Mouse (Mus musculus) 416B (cell line): Measurements from ENCODE around the gene Eef1akmt3.

Source experiments
- DNase-seq: peaks from one replicate; pipeline ENCODE4 v3.0.0; 2011; ENCODE audit warnings: low read depth

Gene Eef1akmt3

GRCm38 (mm10) chr10:127050119-127050474 lies 8.8 kb upstream of the Eef1akmt3 start:
- DNase-seq: no peak

GRCm38 (mm10) chr10:127049395-127050118 lies 8.2 kb upstream of the Eef1akmt3 start:
- no peak for DNase-seq

- no peak for DNase-seq
These were observed 7.5 kb upstream of the Eef1akmt3 start for GRCm38 (mm10) chr10:127048608-127049394.

- no peak for DNase-seq
These were observed 6.6 kb upstream of the Eef1akmt3 start, which contains the start of gene Cyp27b1 for GRCm38 (mm10) chr10:127047954-127048353. Gene Cyp27b1 (plus strand): TSS chr10:127048250.

GRCm38 (mm10) chr10:127043187-127043586 lies 1.9 kb upstream of the Eef1akmt3 start:
- no peak for DNase-seq

- peak; percentile 26 for DNase-seq
These were observed 1.3 kb upstream of the Eef1akmt3 start for GRCm38 (mm10) chr10:127042468-127043115.

GRCm38 (mm10) chr10:127041774-127042338 lies 543 bp upstream of the Eef1akmt3 start:
- DNase-seq: peak; percentile 94

- no peak for DNase-seq
These were observed 621 bp downstream of the Eef1akmt3 start for GRCm38 (mm10) chr10:127040569-127041214.

- no peak for DNase-seq
These were observed 3.7 kb downstream of the Eef1akmt3 start for GRCm38 (mm10) chr10:127037641-127038040.

- no peak for DNase-seq
These were observed 5.0 kb downstream of the Eef1akmt3 start for GRCm38 (mm10) chr10:127036273-127036672.

- DNase-seq: no peak
These were observed 8.0 kb downstream of the Eef1akmt3 start for GRCm38 (mm10) chr10:127033301-127033741.

- DNase-seq: peak; percentile 90
These were observed 10.7 kb downstream of the Eef1akmt3 start, which contains the start of gene Tsfm for GRCm38 (mm10) chr10:127030336-127031296. Gene Tsfm (minus strand): TSS chr10:127030840.

- DNase-seq: no peak
These were observed 22.9 kb downstream of the Eef1akmt3 start for GRCm38 (mm10) chr10:127018422-127018821.

GRCm38 (mm10) chr10:127017071-127017470 lies 24.2 kb downstream of the Eef1akmt3 start:
- DNase-seq: no peak

GRCm38 (mm10) chr10:127016488-127016887 lies 24.8 kb downstream of the Eef1akmt3 start:
- peak; percentile 35 for DNase-seq

- no peak for DNase-seq
These were observed 37.5 kb downstream of the Eef1akmt3 start for GRCm38 (mm10) chr10:127003806-127004205.

- peak; percentile 54 for DNase-seq
These were observed 38.0 kb downstream of the Eef1akmt3 start for GRCm38 (mm10) chr10:127003334-127003733.

- DNase-seq: peak; percentile 83
These were observed 38.5 kb downstream of the Eef1akmt3 start for GRCm38 (mm10) chr10:127002765-127003164.

GRCm38 (mm10) chr10:127002056-127002455 lies 39.3 kb downstream of the Eef1akmt3 start:
- peak; percentile 55 for DNase-seq

GRCm38 (mm10) chr10:127001297-127001696 lies 40.0 kb downstream of the Eef1akmt3 start:
- no peak for DNase-seq
